13 mouse cellular contexts compared by ENCODE assay signal in the genomic region with DNA sequence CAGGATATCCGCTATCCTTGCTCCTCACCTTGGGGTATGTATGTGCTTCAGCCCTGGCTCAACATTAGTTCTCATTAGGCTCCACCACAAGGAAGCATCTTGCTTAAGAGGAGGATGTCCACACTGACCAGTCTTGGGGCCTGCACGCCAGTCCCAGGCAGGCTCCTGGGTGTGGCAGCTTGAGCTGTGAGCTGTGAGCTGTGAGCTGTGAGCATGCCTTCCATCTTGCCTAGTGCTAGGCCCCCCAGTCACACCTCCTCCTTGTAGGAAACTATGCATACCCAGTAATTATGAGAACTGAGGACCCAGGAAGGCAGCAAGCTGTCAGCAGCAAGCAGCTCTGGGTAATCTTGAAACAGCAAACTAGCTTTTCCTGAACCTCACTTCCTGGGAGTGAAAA. TPM values are rescaled to one million over a fixed set of nuclear protein-coding genes. Genes with fewer than 3 reads are reported as not detected.
A peak's percentile ranks its signal among the peaks of the same experiment; 100 is the strongest.
DNase-seq lines count a peak whose midpoint lies in the region; ATAC-seq lines count a peak whose summit lies in the region.
"Had no signal": no experiment of that assay in that cellular context is flagged by ENCODE, and none has a peak within 500 bp of the region (broad histone marks: within the 10 kb centered on the region; RNA-seq: fewer than 3 reads in every experiment).

No protein-coding gene starts in this region.

- no peak for ATAC-seq in hindbrain, embryonic 13.5 days (ENCODE audit: low FRiP score)
- no peak for ATAC-seq in hindbrain, embryonic 12.5 days (ENCODE audit: low FRiP score)
- ATAC-seq in neural tube, embryonic 15.5 days (ENCODE audit: low FRiP score) = no peak
- no peak for ATAC-seq in erythroid progenitor cell, adult 5-6 weeks (replicated peaks; ENCODE audit: low FRiP score, poor library complexity, severe bottlenecking)
- ATAC-seq: CD4-positive, CD25-positive, alpha-beta regulatory T cell, adult 4 months; Patski had no signal

- H3K27ac ChIP-seq in hindbrain, embryonic 13.5 days = no peak overlapping the region
- no peak overlapping the region for H3K27ac ChIP-seq in hindbrain, embryonic 12.5 days
- H3K27ac ChIP-seq in neural tube, embryonic 15.5 days (replicated peaks) = no peak overlapping the region

- no peak overlapping the region for H3K4me3 ChIP-seq in hindbrain, embryonic 13.5 days
- no peak overlapping the region for H3K4me3 ChIP-seq in hindbrain, embryonic 12.5 days
- H3K4me3 ChIP-seq in neural tube, embryonic 15.5 days (replicated peaks) = no peak overlapping the region
- H3K4me3 ChIP-seq: myocyte had no signal

- H3K4me1 ChIP-seq in hindbrain, embryonic 13.5 days (replicated peaks) = peaks cover 8% of the 10 kb centered on the region
- H3K4me1 ChIP-seq in hindbrain, embryonic 12.5 days = peaks cover 7% of the 10 kb centered on the region
- H3K4me1 ChIP-seq in neural tube, embryonic 15.5 days = peaks cover 10% of the 10 kb centered on the region

- H3K9ac ChIP-seq in hindbrain, embryonic 13.5 days = no peak overlapping the region
- H3K9ac ChIP-seq in hindbrain, embryonic 12.5 days = no peak overlapping the region
- H3K9ac ChIP-seq in neural tube, embryonic 15.5 days (replicated peaks) = no peak overlapping the region

- WGBS in hindbrain, embryonic 13.5 days = 92% methylated on average over 2 of the region's 2 CpGs
- 80% methylated on average over 2 of the region's 2 CpGs for WGBS in hindbrain, embryonic 12.5 days
- 90% methylated on average over 2 of the region's 2 CpGs for WGBS in neural tube, embryonic 15.5 days

- 0 out of 2 replicates have a peak overlapping the region, but pooled peaks have one; percentile 10 for H3K4me2 ChIP-seq in hindbrain, embryonic 13.5 days
- no peak overlapping the region for H3K4me2 ChIP-seq in hindbrain, embryonic 12.5 days (replicated peaks)
- peak overlapping the region; percentile 73 for H3K4me2 ChIP-seq in neural tube, embryonic 15.5 days
- H3K4me2 ChIP-seq: heart, embryonic 11.5 days had no signal

- H3K9me3 ChIP-seq in hindbrain, embryonic 13.5 days = no peaks in the 10 kb centered on the region
- H3K9me3 ChIP-seq in hindbrain, embryonic 12.5 days (replicated peaks) = no peaks in the 10 kb centered on the region
- H3K9me3 ChIP-seq in neural tube, embryonic 15.5 days (replicated peaks) = no peaks in the 10 kb centered on the region

- H3K27me3 ChIP-seq in hindbrain, embryonic 13.5 days = no peaks in the 10 kb centered on the region
- H3K27me3 ChIP-seq in hindbrain, embryonic 12.5 days = peaks cover 3% of the 10 kb centered on the region; the same call in 1 of the 2 replicates
- H3K27me3 ChIP-seq in neural tube, embryonic 15.5 days (replicated peaks) = no peaks in the 10 kb centered on the region

- no peak for DNase-seq in neural tube, embryonic 10.5 days (ENCODE audit: extremely low spot score, low spot score)
- DNase-seq in cerebellum, postnatal 36 days = peak; percentile 37 to 56
- DNase-seq in retina, postnatal 1 day = no peak
- DNase-seq: adrenal gland, postnatal 10 days; thymus, postnatal 25 days had no signal

- H3K36me3 ChIP-seq in hindbrain, embryonic 13.5 days = no peaks in the 10 kb centered on the region
- H3K36me3 ChIP-seq in hindbrain, embryonic 12.5 days = no peaks in the 10 kb centered on the region
- no peaks in the 10 kb centered on the region for H3K36me3 ChIP-seq in neural tube, embryonic 15.5 days

RNA-seq across cellular contexts. Expression of a gene that starts 2.6 kb away (rescaled TPM):
- 8.6 and 10.3 TPM in 2 replicates for polyA plus RNA-seq in hindbrain, embryonic 13.5 days (2015; fragmentation: Nextera tagmentation; extraction: Ambion mirVana)
- polyA plus RNA-seq in hindbrain, embryonic 12.5 days (2016; fragmentation: Nextera tagmentation; extraction: Ambion mirVana) = 6.8 and 7.0 TPM in 2 replicates
- polyA plus RNA-seq in neural tube, embryonic 15.5 days (2015; fragmentation: Nextera tagmentation; extraction: Ambion mirVana) = 14.6 and 18.2 TPM in 2 replicates
- total RNA-seq in erythroid progenitor cell, adult 5-6 weeks (2015; ENCODE audit: low replicate concordance) = 36.0 and 48.3 TPM in 2 replicates
- 44.3 and 49.8 TPM in 2 replicates for total RNA-seq in erythroid progenitor cell, adult 5-6 weeks (2017; ENCODE audit: low replicate concordance)

RNA-seq across cellular contexts. Expression of a gene that starts 44.9 kb away (rescaled TPM):
- polyA plus RNA-seq in hindbrain, embryonic 13.5 days (2015; fragmentation: Nextera tagmentation; extraction: Ambion mirVana) = 1.3 and 1.8 TPM in 2 replicates
- polyA plus RNA-seq in hindbrain, embryonic 12.5 days (2016; fragmentation: Nextera tagmentation; extraction: Ambion mirVana) = 1.9 and 2.0 TPM in 2 replicates
- polyA plus RNA-seq in neural tube, embryonic 15.5 days (2015; fragmentation: Nextera tagmentation; extraction: Ambion mirVana) = 1.0 and 1.2 TPM in 2 replicates
- total RNA-seq in erythroid progenitor cell, adult 5-6 weeks (2015; ENCODE audit: low replicate concordance) = 0.84 TPM in 1 of 2 replicates, not detected in the other
- total RNA-seq in erythroid progenitor cell, adult 5-6 weeks (2017; ENCODE audit: low replicate concordance) = 0.26 TPM in 1 of 2 replicates, not detected in the other
- polyA plus RNA-seq: CD4-positive, CD25-positive, alpha-beta regulatory T cell, adult 4 months; myocyte; Patski had no signal

Comparison
In these comparisons a context has a peak if more than half of its experiments do, and no peak if none do; other contexts are left out.
1. DNase-seq: peak in cerebellum, postnatal 36 days (2 of 2); none in neural tube, embryonic 10.5 days (single experiment) and retina, postnatal 1 day (single experiment).